Mouse (Mus musculus) embryonic facial prominence, embryonic 15.5 days (tissue): ENCODE measurements around the gene Tfap2e. TPM values are rescaled to one million over a fixed set of nuclear protein-coding genes. Genes with fewer than 3 reads are reported as not detected.

Source experiments
- ATAC-seq: fragments of 200-750 bp; cut with Nextera tagmentation; 2 replicates; pipeline ENCODE4 v1.8.0; 2017; ENCODE audit warnings: low read depth, moderate TSS enrichment; ENCODE audit not compliant: insufficient number of reproducible peaks, low FRiP score, low TSS enrichment
- H3K27ac ChIP-seq: fragments of 300-500 bp; sonication (generic); replicated peaks from 2 replicates; pipeline ENCODE4 v1.5.1; 2015; ENCODE audit warnings: mild to moderate bottlenecking, inconsistent platforms
- H3K27me3 ChIP-seq: fragments of 300-500 bp; sonication (generic); 2 replicates; pipeline ENCODE4 v1.6.1; 2015; ENCODE audit warnings: inconsistent platforms
- H3K36me3 ChIP-seq: fragments of 300-500 bp; sonication (generic); 2 replicates; pipeline ENCODE4 v1.6.1; 2015; ENCODE audit warnings: mild to moderate bottlenecking, inconsistent platforms
- H3K4me1 ChIP-seq: fragments of 300-500 bp; sonication (generic); 2 replicates; pipeline ENCODE4 v1.6.1; 2015; ENCODE audit warnings: inconsistent platforms
- H3K4me2 ChIP-seq: fragments of 300-500 bp; sonication (generic); replicated peaks from 2 replicates; pipeline ENCODE4 v1.6.1; 2015; ENCODE audit warnings: mild to moderate bottlenecking, inconsistent platforms
- H3K4me3 ChIP-seq: fragments of 300-500 bp; sonication (generic); replicated peaks from 2 replicates; pipeline ENCODE4 v1.5.1; 2015; ENCODE audit warnings: mild to moderate bottlenecking, inconsistent platforms
- H3K9ac ChIP-seq: fragments of 300-500 bp; sonication (generic); 2 replicates; pipeline ENCODE4 v1.6.1; 2015; ENCODE audit warnings: inconsistent platforms
- H3K9me3 ChIP-seq: fragments of 300-500 bp; sonication (generic); replicated peaks from 2 replicates; pipeline ENCODE4 v1.6.1; 2016; ENCODE audit warnings: inconsistent platforms
- WGBS: fragments of 180-500 bp; shearing (Covaris S2); methylation state at CpG from one replicate; pipeline ENCODE4 v1.1.7; 2015; 5-methylcytosine and 5-hydroxymethylcytosine counted together
- polyA plus RNA-seq: library from polyadenylated mRNA; unstranded; fragments of >200 nt; fragmentation: Nextera tagmentation; extraction: Ambion mirVana; gene quantifications from 2 replicates; pipeline ENCODE4 v1.2.1, GENCODE M21; 2015

The Tfap2e gene
- polyA plus RNA-seq, 1 experiment from 2014 or later, result 0.60 TPM

DNA sequence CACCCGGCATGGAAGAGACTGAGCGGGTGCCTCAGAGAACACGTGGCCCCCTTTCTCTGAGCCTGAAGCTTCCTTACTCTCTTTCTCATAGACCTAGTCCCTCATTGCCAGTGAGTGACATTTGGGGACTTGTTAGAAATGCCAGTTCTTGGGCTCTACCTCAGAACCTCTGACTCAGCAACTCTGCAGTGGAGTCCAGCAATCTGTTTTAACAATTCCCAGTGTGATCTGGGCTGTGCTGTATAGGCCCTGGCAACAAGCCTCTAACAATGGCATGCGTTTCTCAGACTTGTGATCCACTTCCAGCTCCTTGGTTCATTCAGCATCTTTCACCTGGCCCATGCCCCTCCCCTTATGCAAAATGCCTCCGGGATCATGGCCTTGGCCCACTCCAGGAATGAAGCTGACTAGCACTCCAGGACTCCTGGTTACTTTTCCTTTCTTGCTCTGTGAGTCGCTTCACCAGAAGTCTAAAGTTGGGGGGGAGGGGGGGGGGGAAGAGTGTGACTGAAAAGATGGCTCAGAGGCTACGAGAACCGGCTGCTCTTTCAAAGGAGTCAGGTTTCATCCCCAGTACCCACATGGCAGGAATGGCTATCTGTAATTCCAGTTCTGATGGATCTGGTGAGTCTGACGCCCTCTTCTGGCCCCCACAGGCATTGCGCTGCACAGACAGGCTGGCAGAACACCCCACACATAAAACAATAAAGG, 4.1 kb upstream of the Tfap2e start:
- H3K9me3 ChIP-seq, result no peaks in the 10 kb centered on the region
- H3K27me3 ChIP-seq, result peaks cover 44% of the 10 kb centered on the region
- WGBS, result 18% methylated on average over 10 of the region's 10 CpGs

DNA sequence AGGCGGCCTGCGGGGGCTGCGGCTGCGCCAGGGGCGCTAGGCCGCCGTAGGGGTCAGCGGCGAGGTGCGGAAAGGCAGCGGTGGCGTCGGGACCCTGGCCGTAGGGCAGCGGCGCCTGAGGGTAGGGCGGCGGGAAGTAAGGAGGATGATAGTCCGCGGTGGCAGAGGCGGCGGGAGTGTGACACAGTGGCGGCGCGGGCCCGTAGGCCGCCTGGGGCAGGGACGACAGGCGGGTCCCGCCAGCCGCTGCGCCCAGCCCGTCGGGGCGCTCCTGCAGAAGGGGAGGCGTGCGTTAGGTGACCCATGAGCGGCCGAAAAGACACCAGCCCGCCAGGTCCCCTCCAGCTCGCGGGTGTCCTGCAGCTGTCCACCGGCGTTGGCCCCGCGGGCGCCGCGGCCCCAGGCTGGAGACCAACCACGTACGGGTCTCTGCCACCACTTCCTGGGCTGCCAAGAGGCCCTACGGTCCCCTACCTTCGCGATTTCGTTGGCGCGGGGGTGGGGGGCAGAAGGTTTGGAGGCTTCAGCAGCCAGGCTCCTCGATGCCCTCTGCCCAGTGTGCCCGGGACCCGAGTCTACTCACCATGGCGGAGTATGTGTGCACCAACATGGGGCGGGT, 549 bp downstream of the Tfap2e start:
- no peak overlapping the region for H3K27ac ChIP-seq
- peak overlapping the region; percentile 39 for H3K4me3 ChIP-seq
- H3K4me2 ChIP-seq, result peak overlapping the region; percentile 50
- 2% methylated on average over 51 of the region's 62 CpGs for WGBS
- ATAC-seq, result no peak
- H3K9me3 ChIP-seq, result no peaks in the 10 kb centered on the region
- H3K4me1 ChIP-seq, result peaks cover 37% of the 10 kb centered on the region
- H3K9ac ChIP-seq, result no peak overlapping the region
- peaks cover 89% of the 10 kb centered on the region for H3K27me3 ChIP-seq
- no peaks in the 10 kb centered on the region for H3K36me3 ChIP-seq

More for the DNA sequence above, 4.1 kb upstream of the Tfap2e start:
- Histone ChIP-seq H3K4me2 (no peak overlapping the region), H3K4me3 (no peak overlapping the region), H3K9ac (no peak overlapping the region), H3K27ac (no peak overlapping the region), H3K4me1 (peaks cover 30% of the 10 kb centered on the region), H3K36me3 (peaks cover 16% of the 10 kb centered on the region)
- ATAC-seq, result no peak

DNA sequence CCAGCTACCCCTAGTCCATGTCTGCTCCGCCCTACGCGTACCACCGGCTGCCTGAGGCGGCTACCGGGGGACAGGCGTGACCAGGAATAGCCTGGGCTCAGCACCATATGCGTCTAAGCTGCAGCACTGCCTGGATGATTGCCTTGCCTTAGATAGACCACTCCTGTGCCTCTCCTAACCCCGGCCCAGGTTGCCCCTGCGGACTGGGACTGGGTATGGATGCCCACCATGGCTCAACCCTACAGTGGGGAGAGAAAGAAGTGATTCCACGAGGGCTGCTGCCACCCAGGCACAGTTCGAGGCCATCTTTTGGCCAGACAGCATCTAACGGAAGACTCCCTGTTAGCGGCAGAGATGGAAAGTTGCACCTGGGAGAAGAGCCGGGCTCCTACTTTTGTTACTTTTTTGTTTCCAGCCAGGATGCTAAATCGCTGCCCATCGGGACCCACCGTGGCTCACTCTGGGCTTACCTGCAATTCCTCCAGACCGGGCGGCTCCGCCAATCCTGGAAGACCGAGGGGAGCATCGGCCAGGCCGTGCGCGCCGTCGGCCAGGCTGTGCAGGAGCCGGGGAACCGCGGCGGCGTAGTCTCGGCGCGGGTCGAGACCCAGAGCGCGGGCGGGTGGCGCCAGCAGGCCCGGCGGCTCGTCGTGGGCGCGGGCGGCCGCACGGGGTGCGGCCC, 1.2 kb downstream of the Tfap2e start:
- no peak overlapping the region for H3K27ac ChIP-seq
- peaks cover 96% of the 10 kb centered on the region for H3K27me3 ChIP-seq
- no peak for ATAC-seq
- WGBS, result 4% methylated on average over 50 of the region's 51 CpGs
- H3K4me3 ChIP-seq, result peak overlapping the region; percentile 39
- H3K4me2 ChIP-seq, result peak overlapping the region; percentile 50
- H3K4me1 ChIP-seq, result peaks cover 33% of the 10 kb centered on the region
- H3K36me3 ChIP-seq, result no peaks in the 10 kb centered on the region
- H3K9ac ChIP-seq, result no peak overlapping the region
- H3K9me3 ChIP-seq, result no peaks in the 10 kb centered on the region

DNA sequence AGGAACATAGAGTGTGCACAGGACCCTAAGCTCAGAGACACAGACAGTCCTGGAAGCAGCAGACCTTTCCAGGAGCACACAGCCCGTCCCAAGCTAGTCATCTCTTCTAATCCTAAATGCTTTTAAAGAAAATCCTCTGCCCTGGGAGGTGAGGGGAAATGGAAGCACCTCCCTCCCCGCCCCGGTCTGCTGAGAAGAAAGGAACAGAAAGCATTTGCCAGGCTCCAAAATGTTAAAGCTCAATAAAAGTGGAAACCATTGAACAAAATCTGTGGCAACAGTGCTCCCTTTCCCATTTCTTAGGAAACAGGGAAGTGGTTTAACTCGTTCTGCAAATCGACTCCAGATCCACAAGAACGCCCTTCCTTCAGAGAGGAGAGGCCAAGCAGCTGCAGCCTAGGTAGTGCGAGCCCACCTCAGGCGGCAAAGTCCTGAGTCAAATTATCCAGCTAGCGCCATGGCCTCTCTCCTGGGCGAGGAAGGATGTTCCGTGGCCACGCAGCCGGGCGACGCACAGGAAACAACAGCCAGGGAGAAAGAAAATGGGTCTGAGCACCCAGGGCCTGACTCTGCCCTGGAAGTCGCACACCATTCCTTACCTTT, 1.9 kb downstream of the Tfap2e start:
- Histone ChIP-seq H3K9me3 (no peaks in the 10 kb centered on the region), H3K27ac (no peak overlapping the region), H3K4me1 (peaks cover 33% of the 10 kb centered on the region), H3K36me3 (no peaks in the 10 kb centered on the region), H3K9ac (no peak overlapping the region), H3K4me2 (peak overlapping the region; percentile 50), H3K4me3 (peak overlapping the region; percentile 39), H3K27me3 (peaks cover 94% of the 10 kb centered on the region)
- no peak for ATAC-seq
- 5% methylated on average over 16 of the region's 16 CpGs for WGBS

DNA sequence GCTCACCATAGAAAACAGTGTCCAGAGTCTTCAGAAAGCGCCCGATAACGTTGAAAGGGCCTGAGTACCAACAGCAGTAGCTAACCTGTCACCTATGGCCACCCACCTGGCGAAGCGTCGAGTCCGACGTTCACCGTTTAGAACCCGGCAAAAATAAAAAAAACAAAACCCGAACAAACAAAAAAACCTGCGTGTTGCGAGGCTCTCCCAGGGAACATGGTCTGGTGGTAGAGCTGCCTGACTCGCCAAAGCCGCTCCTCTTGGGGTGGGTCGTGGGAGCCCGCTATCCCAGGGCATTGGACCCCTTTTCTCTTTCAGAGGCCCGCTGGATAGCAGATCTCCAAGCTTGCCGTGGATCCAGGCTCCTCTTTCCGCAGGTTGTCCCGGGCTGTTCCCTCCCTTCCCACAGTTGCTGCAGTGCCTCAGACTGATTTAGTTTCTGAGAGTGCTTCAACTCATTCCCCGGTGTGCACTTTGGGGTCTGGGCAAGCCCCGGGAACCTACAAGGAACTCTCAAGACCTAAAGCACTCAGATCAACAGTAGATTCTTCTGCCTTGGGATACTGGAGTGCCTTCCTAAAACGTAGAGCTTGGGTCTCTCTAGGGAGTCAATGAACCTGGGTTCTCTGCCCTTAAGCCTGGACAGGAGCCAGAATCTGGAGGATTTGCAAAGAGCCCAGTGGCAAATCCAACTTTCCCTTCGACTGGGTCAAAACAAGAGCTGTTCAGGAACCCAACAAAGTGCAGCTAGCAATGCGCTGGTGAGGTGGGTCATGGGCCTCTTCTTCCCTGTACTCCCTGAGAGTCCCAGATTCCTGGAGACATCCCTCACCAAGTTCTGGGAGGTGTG, 3.3 kb downstream of the Tfap2e start:
- peaks cover 80% of the 10 kb centered on the region for H3K27me3 ChIP-seq
- H3K4me3 ChIP-seq, result peak overlapping the region; percentile 19; the same call in 1 of the 2 replicates
- H3K4me2 ChIP-seq, result peak overlapping the region; percentile 40
- WGBS, result 4% methylated on average over 26 of the region's 26 CpGs
- no peak for ATAC-seq
- H3K36me3 ChIP-seq, result no peaks in the 10 kb centered on the region
- no peak overlapping the region for H3K27ac ChIP-seq
- H3K9ac ChIP-seq, result no peak overlapping the region
- no peaks in the 10 kb centered on the region for H3K9me3 ChIP-seq
- H3K4me1 ChIP-seq, result peaks cover 33% of the 10 kb centered on the region

DNA sequence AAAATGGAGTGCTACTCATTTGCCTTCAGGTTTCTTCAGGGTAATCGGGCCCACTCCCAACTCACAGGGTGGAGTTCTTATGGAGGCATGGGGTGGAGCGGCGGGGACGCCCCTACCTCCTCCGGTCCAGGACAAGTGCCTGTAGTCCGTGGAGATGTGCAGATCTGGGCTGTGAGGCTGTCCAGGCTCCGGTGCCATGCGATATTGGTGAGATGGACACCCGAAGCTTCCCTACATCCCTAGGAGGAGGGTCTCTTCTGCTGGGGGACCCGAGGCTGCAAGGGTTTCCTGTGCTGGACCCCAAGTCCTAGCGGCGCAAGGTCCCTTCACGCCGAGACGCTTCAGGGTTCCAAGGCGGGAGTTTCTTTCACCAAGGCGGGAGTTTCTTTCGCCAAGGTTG, 3.9 kb downstream of the Tfap2e start:
- Histone ChIP-seq H3K27me3 (peaks cover 74% of the 10 kb centered on the region), H3K9ac (no peak overlapping the region), H3K4me3 (peak overlapping the region; percentile 19), H3K36me3 (no peaks in the 10 kb centered on the region), H3K4me1 (peaks cover 33% of the 10 kb centered on the region), H3K9me3 (no peaks in the 10 kb centered on the region), H3K27ac (no peak overlapping the region), H3K4me2 (peak overlapping the region; percentile 40)
- ATAC-seq, result no peak
- 2% methylated on average over 18 of the region's 18 CpGs for WGBS

DNA sequence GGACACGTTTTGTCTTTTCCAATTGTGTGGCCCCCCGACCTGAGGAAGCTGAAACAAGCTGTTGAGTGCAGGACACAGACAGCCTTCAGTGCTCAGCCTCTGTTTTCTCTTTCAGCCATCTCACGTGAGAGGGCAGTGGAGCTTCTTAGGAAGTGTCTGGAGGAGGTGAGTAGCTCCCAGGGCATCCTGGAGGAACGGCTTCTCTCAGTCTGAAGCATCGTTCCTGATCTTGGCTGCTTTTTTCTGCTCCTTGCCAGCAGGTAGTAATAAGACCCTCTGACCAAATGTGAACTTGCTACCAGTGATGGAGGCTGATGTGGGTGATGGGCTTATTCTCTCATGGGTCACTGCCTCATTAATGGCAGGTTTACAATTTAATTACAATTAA, 28.6 kb downstream of the Tfap2e start:
- H3K4me2 ChIP-seq, result no peak overlapping the region
- H3K27ac ChIP-seq, result no peak overlapping the region
- no peak overlapping the region for H3K4me3 ChIP-seq
- H3K27me3 ChIP-seq, result no peaks in the 10 kb centered on the region
- ATAC-seq, result no peak
- no peak overlapping the region for H3K9ac ChIP-seq
- H3K4me1 ChIP-seq, result peaks cover 11% of the 10 kb centered on the region; the same call in 1 of the 2 replicates
- WGBS, result 40% methylated on average over 5 of the region's 5 CpGs
- no peaks in the 10 kb centered on the region for H3K9me3 ChIP-seq
- peaks cover 62% of the 10 kb centered on the region for H3K36me3 ChIP-seq

DNA sequence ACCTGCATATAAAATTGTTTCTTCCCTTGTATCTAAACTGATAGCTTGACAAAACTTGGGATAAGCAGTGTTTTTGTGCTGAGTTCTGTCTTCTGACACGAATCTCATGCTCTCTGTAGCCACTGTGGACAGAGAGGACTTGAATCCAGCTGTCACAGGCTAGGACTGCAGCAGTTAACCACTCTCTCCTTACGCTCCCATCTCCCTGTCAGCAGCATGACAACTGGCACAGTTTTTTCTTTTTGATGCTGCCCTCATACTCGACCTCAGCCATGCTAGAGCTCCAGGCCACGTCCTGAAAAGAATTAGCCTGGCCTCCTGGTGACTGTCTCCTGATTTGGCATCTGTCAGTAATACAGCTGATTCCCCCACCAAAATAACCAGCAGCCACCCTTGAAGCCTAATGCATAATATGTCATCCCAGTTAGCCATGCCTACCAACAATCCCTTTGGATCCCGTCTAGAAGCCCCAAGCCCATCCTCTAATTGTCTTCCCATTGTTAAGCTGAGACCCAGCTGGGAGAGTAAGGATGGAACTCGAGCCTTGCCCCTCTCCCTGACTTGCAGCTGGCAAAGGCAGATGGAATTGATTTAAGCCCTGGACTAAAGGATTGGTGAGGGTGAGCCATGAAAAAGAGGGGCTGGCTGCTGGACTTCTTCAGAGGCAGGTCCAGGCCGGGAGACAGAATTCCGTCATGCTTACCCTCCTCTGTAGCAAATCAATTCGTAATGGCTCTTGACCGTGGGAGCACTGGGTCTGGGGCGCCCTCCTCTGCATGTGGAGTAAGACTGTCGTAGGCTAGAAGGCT, 29.2 kb downstream of the Tfap2e start:
- Histone ChIP-seq H3K9me3 (no peaks in the 10 kb centered on the region), H3K4me1 (peaks cover 11% of the 10 kb centered on the region; the same call in 1 of the 2 replicates), H3K36me3 (peaks cover 56% of the 10 kb centered on the region), H3K4me2 (no peak overlapping the region), H3K27me3 (no peaks in the 10 kb centered on the region), H3K9ac (no peak overlapping the region), H3K27ac (no peak overlapping the region), H3K4me3 (no peak overlapping the region)
- WGBS, result 30% methylated on average over 12 of the region's 12 CpGs
- ATAC-seq, result peak; percentile 83

DNA sequence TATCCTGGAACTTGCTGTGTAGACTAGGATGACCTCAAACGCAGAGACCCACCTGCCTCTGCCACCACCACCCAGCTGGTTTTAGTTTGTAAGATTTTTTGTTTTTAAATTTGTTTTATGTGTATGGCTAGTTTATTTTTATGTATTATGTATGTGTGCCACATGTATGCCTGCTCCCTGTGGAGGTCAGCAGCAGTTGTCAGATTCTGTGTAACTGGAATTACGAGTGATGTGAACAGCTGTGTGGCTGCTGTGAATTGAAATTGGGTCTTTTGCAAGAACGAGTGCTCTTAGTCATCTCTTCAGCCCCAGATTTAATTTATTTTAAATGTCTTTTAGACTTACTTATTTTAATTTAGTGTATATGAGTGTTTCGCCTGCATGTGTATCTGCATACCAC, 39.1 kb downstream of the Tfap2e start:
- Histone ChIP-seq H3K4me3 (no peak overlapping the region), H3K27me3 (no peaks in the 10 kb centered on the region), H3K4me2 (no peak overlapping the region), H3K9ac (no peak overlapping the region), H3K9me3 (no peaks in the 10 kb centered on the region), H3K36me3 (peaks cover 26% of the 10 kb centered on the region), H3K27ac (no peak overlapping the region), H3K4me1 (no peaks in the 10 kb centered on the region)
- 74% methylated on average over 4 of the region's 4 CpGs for WGBS
- ATAC-seq, result no peak

DNA sequence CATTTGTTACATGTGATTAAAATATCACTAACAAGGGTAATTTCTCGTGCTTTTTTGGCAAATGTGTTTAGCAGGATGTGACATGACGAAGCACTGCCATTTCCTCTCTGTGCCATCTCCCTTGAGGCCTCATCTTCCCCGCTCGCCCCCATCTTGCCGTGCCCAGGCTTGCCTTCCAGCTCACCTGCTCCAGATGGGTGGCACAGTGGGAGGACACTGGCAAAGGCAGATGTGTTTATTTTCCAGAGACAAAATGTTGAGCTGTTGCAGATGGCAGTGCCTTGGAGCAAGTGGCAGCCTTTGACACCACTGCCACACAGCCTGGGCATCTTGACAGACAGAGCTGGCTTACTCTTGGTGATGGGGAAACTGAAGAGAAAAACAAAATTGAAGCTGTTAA, 43.0 kb downstream of the Tfap2e start:
- Histone ChIP-seq H3K9me3 (no peaks in the 10 kb centered on the region), H3K4me2 (no peak overlapping the region), H3K4me1 (no peaks in the 10 kb centered on the region), H3K36me3 (peaks cover 14% of the 10 kb centered on the region), H3K27me3 (no peaks in the 10 kb centered on the region), H3K4me3 (no peak overlapping the region), H3K9ac (no peak overlapping the region), H3K27ac (no peak overlapping the region)
- no peak for ATAC-seq
- WGBS, result 74% methylated on average over 5 of the region's 5 CpGs
